Mouse (Mus musculus): ENCODE measurements around the gene Mlkl.

Gene Mlkl

DNA sequence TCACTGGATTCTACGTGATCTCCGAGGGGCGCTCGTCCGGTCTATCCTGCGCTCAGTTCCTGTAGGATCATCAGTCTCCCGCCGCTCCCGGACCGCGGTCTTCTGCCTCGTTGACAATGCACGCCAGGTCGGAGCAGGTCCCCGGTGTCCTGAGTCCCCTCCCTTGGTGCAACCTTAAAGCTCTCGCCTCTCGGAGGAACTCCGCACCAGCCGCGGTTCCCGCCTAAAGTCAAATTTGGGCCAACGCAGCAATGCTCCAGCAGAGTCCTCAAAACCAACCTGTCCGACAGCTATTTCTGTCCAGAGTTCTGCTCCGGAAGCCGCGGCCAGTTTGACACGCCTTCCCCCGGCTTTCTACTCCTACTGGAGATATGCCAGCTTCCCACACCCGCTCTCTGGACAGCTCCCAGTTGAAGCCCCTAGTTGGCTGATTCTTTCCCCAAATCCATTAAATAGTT is at the start of gene Mlkl:
Gene Mlkl (minus strand): TSS at position 288 of the 458 bp plus-strand sequence.
- DNase-seq (ENCODE audit: low spot score in 2 of 2), result no peak

- no peak for DNase-seq (ENCODE audit: low spot score in 2 of 2)
Observed at GRCm38 (mm10) chr8:111385915-111386314, 47.9 kb upstream of the Mlkl start.

DNA sequence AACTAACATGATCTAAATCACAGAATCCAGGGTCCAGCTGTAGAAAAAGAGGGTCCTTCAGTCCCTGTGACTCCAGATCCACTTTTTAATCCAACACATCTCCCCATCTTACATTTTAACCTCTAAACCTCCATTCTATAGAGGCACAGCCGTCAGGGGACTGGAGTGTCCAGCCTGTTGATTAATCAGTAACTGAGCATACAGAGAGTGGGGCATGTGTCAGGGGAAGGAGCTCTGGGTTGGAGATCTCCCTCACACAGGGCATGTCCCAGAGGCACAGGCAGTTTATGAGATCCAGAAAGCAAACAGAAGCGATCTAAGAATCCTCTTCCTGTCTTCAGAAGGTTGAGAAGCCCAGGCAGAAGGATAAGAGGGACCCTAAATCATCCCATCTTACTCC is 46.7 kb upstream of the Mlkl start:
- DNase-seq (ENCODE audit: low spot score in 2 of 2), result no peak

DNA sequence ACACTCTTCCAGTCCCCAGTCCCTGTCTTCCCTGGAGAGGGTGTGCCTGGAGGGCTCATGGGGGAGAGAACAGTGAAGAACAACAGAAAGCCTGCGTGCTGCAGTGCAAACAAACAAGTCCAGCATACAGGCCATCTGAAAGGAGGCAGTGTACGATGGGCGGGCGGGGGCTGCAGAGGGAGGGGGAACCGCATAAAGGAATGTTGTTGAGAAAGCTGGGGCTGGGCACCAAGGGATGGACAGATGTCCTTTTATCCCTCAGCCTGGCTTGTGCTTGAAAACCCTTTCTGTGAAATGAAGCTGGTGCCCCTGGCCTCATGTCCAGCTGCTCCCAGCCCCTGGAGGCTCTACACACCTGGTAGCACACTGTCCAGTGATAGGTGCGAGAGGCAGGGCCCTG is 37.2 kb upstream of the Mlkl start:
- no peak for DNase-seq (ENCODE audit: low spot score in 2 of 2)

GRCm38 (mm10) chr8:111369711-111370110 is 31.7 kb upstream of the Mlkl start:
- DNase-seq (ENCODE audit: low spot score in 2 of 2), result no peak

DNA sequence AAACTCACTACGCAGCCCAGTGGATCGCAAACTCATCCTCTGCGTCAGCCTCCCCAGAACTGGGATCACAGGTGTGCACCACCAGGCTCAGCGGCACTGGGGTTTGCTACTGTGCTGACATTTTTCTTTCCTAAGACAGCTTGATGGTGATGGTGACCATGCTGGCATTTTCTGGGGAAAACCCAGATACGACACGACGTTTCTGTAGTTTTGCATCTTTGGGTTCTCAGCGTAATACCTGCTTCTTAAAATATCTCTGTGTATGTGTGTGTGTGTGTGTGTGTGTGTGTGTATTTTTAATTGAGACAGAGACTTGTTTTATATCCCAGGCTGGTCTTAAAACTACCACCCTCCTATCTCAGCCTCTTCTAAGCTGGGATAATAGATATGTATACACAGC is 29.4 kb upstream of the Mlkl start:
- DNase-seq (ENCODE audit: low spot score in 2 of 2), result no peak

GRCm38 (mm10) chr8:111366610-111367234 is 28.7 kb upstream of the Mlkl start:
- DNase-seq (ENCODE audit: low spot score in 2 of 2), result no peak

- DNase-seq (ENCODE audit: low spot score in 2 of 2), result no peak
Observed at GRCm38 (mm10) chr8:111363489-111363888, 25.5 kb upstream of the Mlkl start.

- no peak for DNase-seq (ENCODE audit: low spot score in 2 of 2)
Observed at GRCm38 (mm10) chr8:111360579-111361209, 22.7 kb upstream of the Mlkl start.

DNA sequence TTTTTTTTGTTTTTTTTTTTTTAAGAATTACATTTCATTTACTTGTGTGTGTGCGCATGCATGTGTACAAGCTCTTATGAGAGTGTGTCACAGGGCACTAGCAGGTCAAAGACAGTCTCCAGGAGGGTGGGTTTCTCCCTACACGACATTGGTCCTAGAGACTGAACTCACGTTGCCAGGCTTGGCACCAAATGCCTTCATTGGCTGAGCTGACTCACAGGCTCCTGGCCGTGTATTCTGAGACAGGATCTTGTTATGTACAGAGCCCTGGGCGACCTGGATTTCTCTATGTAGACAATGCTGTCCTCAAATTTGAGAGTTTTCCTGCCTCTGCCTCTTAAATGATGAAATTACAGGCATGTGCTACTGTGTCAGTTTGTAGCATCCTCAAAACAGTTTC is 22.0 kb upstream of the Mlkl start:
- no peak for DNase-seq (ENCODE audit: low spot score in 2 of 2)

DNA sequence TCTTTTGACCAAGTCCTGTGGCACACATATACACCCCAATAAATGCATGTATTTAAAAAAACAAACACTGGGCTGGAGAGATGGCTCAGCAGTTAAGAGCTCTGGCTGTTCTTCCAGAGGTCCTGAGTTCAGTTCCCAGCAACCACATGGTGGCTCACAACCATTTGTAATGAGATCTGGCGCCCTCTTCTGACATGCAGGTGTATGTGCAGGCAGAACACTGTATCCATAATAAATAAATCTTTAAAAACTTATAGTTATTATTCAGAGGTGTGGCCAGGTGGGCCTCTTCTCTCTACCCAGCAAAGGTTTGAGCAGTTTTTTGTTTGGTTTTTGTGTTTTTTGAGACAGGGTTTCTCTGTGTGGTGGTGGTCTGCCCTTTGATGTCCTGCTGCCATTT is 20.9 kb upstream of the Mlkl start:
- no peak for DNase-seq (ENCODE audit: low spot score in 2 of 2)

DNA sequence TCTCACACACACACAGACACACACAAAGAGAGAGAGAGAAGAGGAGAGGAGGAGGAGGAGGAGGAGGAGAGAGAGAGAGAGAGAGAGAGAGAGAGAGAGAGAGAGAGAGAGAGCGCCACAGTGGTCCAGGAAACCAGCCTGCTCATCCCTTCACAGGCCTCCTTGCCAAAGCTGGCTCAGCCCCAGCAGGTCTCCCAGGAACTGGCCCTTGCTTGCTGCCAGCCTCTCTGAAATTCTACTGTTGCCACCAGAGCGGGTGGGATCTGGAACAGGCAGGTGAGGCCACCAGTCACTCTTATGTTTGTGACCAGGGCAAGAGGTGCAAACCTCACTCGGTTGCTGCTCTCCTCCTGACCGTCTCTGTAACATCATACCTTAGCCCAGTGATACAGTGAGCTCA is 19.5 kb upstream of the Mlkl start:
- DNase-seq (ENCODE audit: low spot score in 2 of 2), result no peak

DNA sequence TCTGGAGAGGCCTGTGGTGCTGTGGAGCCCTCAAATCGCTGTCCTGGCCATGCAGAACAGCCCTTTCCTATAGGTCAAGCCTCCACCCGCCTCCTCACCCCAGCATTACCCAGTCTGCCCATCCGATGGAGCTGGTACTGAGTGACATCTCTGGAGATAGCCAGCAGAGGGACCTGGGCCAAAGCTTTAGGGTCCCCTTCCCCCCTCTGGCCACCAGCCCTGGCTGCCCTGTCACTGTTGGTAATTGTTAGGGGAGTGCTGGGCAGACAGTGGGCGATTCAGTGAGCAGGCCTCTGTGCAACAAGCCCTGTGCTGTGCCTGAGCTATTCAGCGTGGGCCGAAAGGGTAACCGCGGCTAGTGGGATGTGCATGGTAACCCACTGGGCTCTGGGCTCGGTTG is 15.5 kb upstream of the Mlkl start:
- no peak for DNase-seq (ENCODE audit: low spot score in 2 of 2)

DNA sequence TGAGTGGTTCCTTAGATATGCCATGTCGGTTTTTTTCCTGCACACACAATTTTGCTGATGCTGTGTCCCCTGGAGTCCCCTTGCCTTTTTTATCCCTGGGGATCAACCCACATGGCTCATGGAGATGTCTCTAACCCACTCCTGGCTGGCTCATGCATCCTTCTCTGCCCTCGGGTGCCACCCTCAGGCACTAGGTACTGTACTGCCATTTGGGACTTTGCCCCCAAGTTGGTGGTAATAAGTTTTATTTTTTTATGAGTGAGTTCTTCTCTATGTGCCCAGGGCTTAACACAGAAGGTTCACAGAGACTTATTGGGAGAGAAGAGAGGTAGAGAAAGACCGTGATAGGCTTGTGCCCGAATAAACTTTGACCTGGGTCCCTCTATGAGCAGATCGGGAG is 14.3 kb upstream of the Mlkl start:
- no peak for DNase-seq (ENCODE audit: low spot score in 2 of 2)

DNA sequence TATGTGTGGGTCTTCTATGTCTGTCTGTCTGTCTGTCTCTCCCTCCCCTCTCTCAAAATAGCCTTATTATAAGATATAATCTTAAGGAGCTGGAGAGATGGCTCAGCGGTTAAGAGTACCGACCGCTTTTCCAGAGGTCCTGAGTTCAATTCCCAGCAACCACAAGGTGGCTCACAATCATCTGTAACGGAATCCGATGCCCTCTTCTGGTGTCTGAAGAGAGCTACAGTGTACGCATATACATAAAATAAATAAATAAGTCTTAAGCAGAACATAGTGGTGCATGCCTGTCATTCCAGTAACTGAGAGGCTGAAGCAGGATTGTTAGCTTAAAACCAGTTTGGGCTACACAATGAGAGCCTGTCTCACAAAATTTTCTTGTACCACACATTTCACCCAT is 12.6 kb upstream of the Mlkl start:
- DNase-seq (ENCODE audit: low spot score in 2 of 2), result no peak

DNA sequence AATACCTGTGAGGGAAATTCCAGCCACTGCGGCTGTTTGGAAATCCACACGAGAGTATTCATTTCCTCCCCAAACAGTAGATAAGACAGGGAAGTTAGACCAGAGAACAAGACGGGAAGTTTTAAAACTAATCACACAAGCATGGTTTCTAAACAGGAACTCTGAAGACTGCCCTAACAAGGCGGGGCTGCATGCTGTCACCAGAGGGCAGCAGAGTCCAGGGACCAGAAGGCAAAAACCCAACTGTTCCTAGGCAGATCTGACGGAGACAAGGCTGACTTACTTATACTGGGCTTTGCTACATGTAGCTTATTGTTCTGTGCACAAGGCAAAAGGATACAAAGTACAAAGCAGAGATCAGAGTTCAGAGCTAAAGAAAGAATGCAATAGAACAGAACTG is 5.2 kb upstream of the Mlkl start:
- peak; percentile 69 to 73 for DNase-seq (ENCODE audit: low spot score in 2 of 2)

DNA sequence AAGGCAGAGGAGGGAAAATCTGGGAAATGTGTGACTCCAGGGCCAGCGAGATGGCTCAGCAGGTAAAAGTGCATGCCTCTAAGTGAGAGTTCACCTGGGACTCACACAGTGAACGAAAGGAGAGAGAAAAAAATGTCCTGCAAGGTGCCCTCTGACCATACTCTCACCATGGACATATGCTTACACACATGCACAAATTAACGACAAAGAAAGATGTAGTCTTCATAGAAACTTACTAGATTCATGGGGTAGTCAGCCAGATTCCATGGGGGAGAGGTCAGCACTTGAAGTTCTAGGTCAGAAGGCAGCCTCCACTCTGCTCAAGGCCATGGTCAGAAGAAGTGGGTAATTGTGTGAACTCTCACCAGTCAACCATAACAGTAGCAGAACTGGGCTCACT is 2.2 kb upstream of the Mlkl start:
- DNase-seq (ENCODE audit: low spot score in 2 of 2), result no peak

- no peak for DNase-seq (ENCODE audit: low spot score in 2 of 2)
Observed at GRCm38 (mm10) chr8:111338370-111339208, 612 bp upstream of the Mlkl start.

DNA sequence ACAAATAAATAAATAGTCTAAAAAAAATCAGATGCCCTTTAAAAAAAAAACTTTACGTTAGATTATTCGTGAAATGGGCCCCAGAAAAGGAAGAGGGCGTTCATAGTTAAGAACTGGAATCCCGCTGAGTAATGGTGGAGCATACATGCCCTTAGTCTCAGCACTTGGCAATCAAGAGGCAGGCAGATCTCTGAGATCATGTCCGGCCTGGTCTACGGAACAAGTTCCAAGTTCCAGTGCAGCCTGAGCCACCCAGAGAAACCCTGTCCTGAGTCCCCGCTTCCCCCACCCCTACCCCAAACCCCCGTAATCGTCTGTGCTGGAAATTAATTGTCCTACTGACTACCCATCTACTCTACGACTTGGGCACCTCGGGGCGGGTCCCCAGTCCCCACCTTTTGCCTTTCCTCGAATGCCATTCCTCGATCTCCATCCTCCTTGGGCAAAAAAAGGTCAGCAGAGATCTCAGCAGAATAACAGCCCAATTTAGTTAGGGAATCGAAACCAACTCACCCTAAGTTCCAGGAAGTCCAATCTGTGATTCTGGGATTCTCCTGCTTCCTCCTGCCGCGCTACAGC is 577 bp downstream of the Mlkl start:
- no peak for DNase-seq (ENCODE audit: low spot score in 2 of 2)

DNA sequence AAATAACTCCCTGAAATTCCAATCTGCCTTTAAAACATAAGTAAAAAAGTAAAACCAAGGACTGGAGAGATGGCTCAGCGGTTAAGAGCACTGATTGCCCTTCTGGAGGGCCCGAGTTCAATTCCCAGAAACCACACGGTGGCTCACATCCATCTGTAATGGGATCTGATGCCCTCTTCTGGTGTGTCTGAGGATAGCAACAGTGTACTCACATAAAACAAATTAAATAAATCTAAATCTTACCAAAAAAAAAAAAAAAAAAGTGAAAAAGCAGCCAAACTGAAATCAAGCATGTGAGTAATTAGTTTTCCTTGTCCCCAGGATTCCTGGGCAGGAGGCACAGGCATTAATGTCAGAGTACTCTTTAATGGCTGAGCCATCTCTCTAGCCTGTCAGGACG is 1.3 kb downstream of the Mlkl start:
- DNase-seq (ENCODE audit: low spot score in 2 of 2), result no peak

GRCm38 (mm10) chr8:111325222-111325790 is 12.7 kb downstream of the Mlkl start:
- no peak for DNase-seq (ENCODE audit: low spot score in 2 of 2)

GRCm38 (mm10) chr8:111314729-111315128 is 23.2 kb downstream of the Mlkl start:
- DNase-seq (ENCODE audit: low spot score in 2 of 2), result no peak
